Mouse (Mus musculus): ENCODE results near the gene Atp2b4.

DNA sequence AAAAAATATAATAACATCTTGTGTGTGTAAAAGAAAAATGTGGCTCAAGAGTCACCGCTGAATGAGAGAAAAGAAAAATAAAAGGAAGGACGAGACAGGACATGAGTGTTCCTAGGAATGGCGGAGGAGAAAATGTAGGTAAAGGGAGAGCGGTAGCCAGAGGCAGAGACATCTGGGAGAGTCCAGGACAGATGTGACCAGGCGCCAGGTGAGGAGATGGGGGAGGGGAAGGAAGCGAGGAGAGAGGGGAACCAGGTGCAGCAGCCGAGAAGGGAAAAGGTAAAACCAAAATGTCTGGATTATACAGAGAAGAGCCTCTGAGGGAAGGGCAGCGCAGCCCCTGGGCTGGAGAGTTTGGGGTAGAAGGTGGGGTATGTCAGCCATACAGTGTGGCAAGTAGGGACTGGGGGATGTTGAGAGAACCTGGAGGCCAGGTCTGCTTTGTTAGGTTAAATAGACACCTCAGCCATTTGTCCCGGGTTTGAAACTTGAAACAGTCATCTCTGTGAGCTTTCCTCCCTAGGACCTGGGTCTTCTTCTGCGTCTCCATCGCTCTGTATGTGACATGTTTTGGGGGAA lies 107.2 kb downstream of the Atp2b4 start:
- no peak for TF ChIP-seq CTCF (IDR thresholded peaks at IDR 0.05; ENCODE audit: low read depth, low read length)
- no peak for TF ChIP-seq GATA1 (IDR thresholded peaks at IDR 0.05; ENCODE audit: borderline replicate concordance, low read length)
- TF ChIP-seq POLR2AphosphoS5 (IDR thresholded peaks at IDR 0.05; ENCODE audit: insufficient replicate concordance, low read depth, low read length): no peak
- no peak for TF ChIP-seq TAL1 (conservative IDR thresholded peaks at IDR 0.05; ENCODE audit: low read depth, low read length)

All from G1E (cell line).